Mouse (Mus musculus): ENCODE data around the gene Zfp467. TPM values are rescaled to one million over a fixed set of nuclear protein-coding genes. Genes with fewer than 3 reads are reported as not detected.

The Zfp467 gene
- polyA plus RNA-seq, 1 experiment from 2014 or later: 20.4 TPM

GRCm38 (mm10) chr6:48424074-48424473, 21.6 kb downstream of the Zfp467 start:
- no peaks in the 10 kb centered on the region for H3K9me3 ChIP-seq (replicated peaks)
- H3K27me3 ChIP-seq (replicated peaks): no peaks in the 10 kb centered on the region
- H3K9ac ChIP-seq: no peak overlapping the region
- H3K4me3 ChIP-seq: no peak overlapping the region
- H3K4me1 ChIP-seq (replicated peaks): peaks cover 8% of the 10 kb centered on the region; the same call in 1 of the 2 replicates
- H3K4me2 ChIP-seq: no peak overlapping the region
- H3K27ac ChIP-seq (ENCODE audit: poor library complexity, severe bottlenecking): no peak overlapping the region
- WGBS: 61% methylated on average over 5 of the region's 5 CpGs
- H3K36me3 ChIP-seq: no peaks in the 10 kb centered on the region
- no peak for ATAC-seq (ENCODE audit: insufficient number of reproducible peaks, low FRiP score)

- 75% methylated on average over 3 of the region's 3 CpGs for WGBS
- no peaks in the 10 kb centered on the region for H3K27me3 ChIP-seq (replicated peaks)
- no peak overlapping the region for H3K9ac ChIP-seq
These were observed 22.3 kb downstream of the Zfp467 start for GRCm38 (mm10) chr6:48423336-48423735.

GRCm38 (mm10) chr6:48420647-48421046, 25.0 kb downstream of the Zfp467 start:
- Histone ChIP-seq H3K36me3 (peaks cover 34% of the 10 kb centered on the region), H3K4me2 (no peak overlapping the region), H3K9me3 (replicated peaks) (no peaks in the 10 kb centered on the region), H3K27me3 (replicated peaks) (no peaks in the 10 kb centered on the region), H3K27ac (ENCODE audit: poor library complexity, severe bottlenecking) (no peak overlapping the region), H3K4me3 (no peak overlapping the region), H3K4me1 (replicated peaks) (peaks cover 8% of the 10 kb centered on the region; the same call in 1 of the 2 replicates), H3K9ac (no peak overlapping the region)
- ATAC-seq (ENCODE audit: insufficient number of reproducible peaks, low FRiP score): no peak
- WGBS: 12% methylated on average over 2 of the region's 2 CpGs

More at GRCm38 (mm10) chr6:48423336-48423735, 22.3 kb downstream of the Zfp467 start:
- Histone ChIP-seq H3K36me3 (peaks cover 7% of the 10 kb centered on the region), H3K27ac (ENCODE audit: poor library complexity, severe bottlenecking) (no peak overlapping the region), H3K9me3 (replicated peaks) (no peaks in the 10 kb centered on the region), H3K4me1 (replicated peaks) (peaks cover 8% of the 10 kb centered on the region; the same call in 1 of the 2 replicates), H3K4me3 (no peak overlapping the region), H3K4me2 (no peak overlapping the region)
- no peak for ATAC-seq (ENCODE audit: insufficient number of reproducible peaks, low FRiP score)

GRCm38 (mm10) chr6:48416486-48416885, 29.1 kb downstream of the Zfp467 start:
- peaks cover 16% of the 10 kb centered on the region for H3K4me1 ChIP-seq (replicated peaks)
- H3K9me3 ChIP-seq (replicated peaks): no peaks in the 10 kb centered on the region
- no peak overlapping the region for H3K9ac ChIP-seq
- peaks cover 76% of the 10 kb centered on the region for H3K36me3 ChIP-seq
- WGBS: 85% methylated on average over 2 of the region's 2 CpGs
- ATAC-seq (ENCODE audit: insufficient number of reproducible peaks, low FRiP score): no peak
- no peak overlapping the region for H3K4me3 ChIP-seq
- H3K27me3 ChIP-seq (replicated peaks): no peaks in the 10 kb centered on the region
- H3K27ac ChIP-seq (ENCODE audit: poor library complexity, severe bottlenecking): no peak overlapping the region
- no peak overlapping the region for H3K4me2 ChIP-seq

- 93% methylated on average over 7 of the region's 7 CpGs for WGBS
- Histone ChIP-seq H3K27me3 (replicated peaks) (no peaks in the 10 kb centered on the region), H3K36me3 (peaks cover 83% of the 10 kb centered on the region), H3K4me2 (no peak overlapping the region), H3K4me3 (no peak overlapping the region), H3K27ac (ENCODE audit: poor library complexity, severe bottlenecking) (no peak overlapping the region), H3K9me3 (replicated peaks) (no peaks in the 10 kb centered on the region), H3K9ac (no peak overlapping the region), H3K4me1 (replicated peaks) (peaks cover 16% of the 10 kb centered on the region)
- no peak for ATAC-seq (ENCODE audit: insufficient number of reproducible peaks, low FRiP score)
These were observed 30.0 kb downstream of the Zfp467 start for GRCm38 (mm10) chr6:48415636-48416035.

- WGBS: 71% methylated on average over 1 of the region's 1 CpGs
- ATAC-seq (ENCODE audit: insufficient number of reproducible peaks, low FRiP score): no peak
- no peaks in the 10 kb centered on the region for H3K27me3 ChIP-seq (replicated peaks)
These were observed 30.7 kb downstream of the Zfp467 start for GRCm38 (mm10) chr6:48414886-48415285.

GRCm38 (mm10) chr6:48413081-48413480, 32.5 kb downstream of the Zfp467 start:
- no peak overlapping the region for H3K27ac ChIP-seq (ENCODE audit: poor library complexity, severe bottlenecking)
- no peaks in the 10 kb centered on the region for H3K27me3 ChIP-seq (replicated peaks)
- WGBS: 77% methylated on average over 10 of the region's 10 CpGs
- peaks cover 19% of the 10 kb centered on the region for H3K4me1 ChIP-seq (replicated peaks)
- H3K4me2 ChIP-seq: no peak overlapping the region
- H3K9me3 ChIP-seq (replicated peaks): no peaks in the 10 kb centered on the region
- ATAC-seq (ENCODE audit: insufficient number of reproducible peaks, low FRiP score): no peak
- no peak overlapping the region for H3K4me3 ChIP-seq
- no peak overlapping the region for H3K9ac ChIP-seq
- peaks cover 99% of the 10 kb centered on the region for H3K36me3 ChIP-seq

More at GRCm38 (mm10) chr6:48414886-48415285, 30.7 kb downstream of the Zfp467 start:
- H3K9ac ChIP-seq: no peak overlapping the region
- peaks cover 12% of the 10 kb centered on the region for H3K4me1 ChIP-seq (replicated peaks)
- H3K27ac ChIP-seq (ENCODE audit: poor library complexity, severe bottlenecking): no peak overlapping the region
- no peak overlapping the region for H3K4me2 ChIP-seq
- no peak overlapping the region for H3K4me3 ChIP-seq
- peaks cover 91% of the 10 kb centered on the region for H3K36me3 ChIP-seq
- no peaks in the 10 kb centered on the region for H3K9me3 ChIP-seq (replicated peaks)

GRCm38 (mm10) chr6:48412662-48413061, 33.0 kb downstream of the Zfp467 start:
- peaks cover 19% of the 10 kb centered on the region for H3K4me1 ChIP-seq (replicated peaks)
- no peak overlapping the region for H3K4me2 ChIP-seq
- H3K36me3 ChIP-seq: peaks cover 99% of the 10 kb centered on the region
- H3K4me3 ChIP-seq: no peak overlapping the region
- WGBS: 80% methylated on average over 3 of the region's 3 CpGs
- no peak overlapping the region for H3K27ac ChIP-seq (ENCODE audit: poor library complexity, severe bottlenecking)
- H3K9ac ChIP-seq: no peak overlapping the region
- ATAC-seq (ENCODE audit: insufficient number of reproducible peaks, low FRiP score): no peak
- H3K9me3 ChIP-seq (replicated peaks): no peaks in the 10 kb centered on the region
- no peaks in the 10 kb centered on the region for H3K27me3 ChIP-seq (replicated peaks)

GRCm38 (mm10) chr6:48412147-48412546, 33.5 kb downstream of the Zfp467 start:
- ATAC-seq (ENCODE audit: insufficient number of reproducible peaks, low FRiP score): no peak
- Histone ChIP-seq H3K4me1 (replicated peaks) (peaks cover 19% of the 10 kb centered on the region), H3K4me2 (no peak overlapping the region), H3K27ac (ENCODE audit: poor library complexity, severe bottlenecking) (peak overlapping the region; percentile 72), H3K9me3 (replicated peaks) (no peaks in the 10 kb centered on the region), H3K27me3 (replicated peaks) (no peaks in the 10 kb centered on the region), H3K9ac (no peak overlapping the region), H3K36me3 (peaks cover 99% of the 10 kb centered on the region), H3K4me3 (no peak overlapping the region)
- 78% methylated on average over 4 of the region's 4 CpGs for WGBS

GRCm38 (mm10) chr6:48411193-48412092, 34.2 kb downstream of the Zfp467 start:
- peak; percentile 58 for ATAC-seq (ENCODE audit: insufficient number of reproducible peaks, low FRiP score)
- H3K9me3 ChIP-seq (replicated peaks): no peaks in the 10 kb centered on the region
- WGBS: 75% methylated on average over 6 of the region's 6 CpGs
- H3K9ac ChIP-seq: no peak overlapping the region
- H3K4me1 ChIP-seq (replicated peaks): peaks cover 19% of the 10 kb centered on the region
- H3K27me3 ChIP-seq (replicated peaks): no peaks in the 10 kb centered on the region
- peaks cover 99% of the 10 kb centered on the region for H3K36me3 ChIP-seq
- H3K27ac ChIP-seq (ENCODE audit: poor library complexity, severe bottlenecking): peak overlapping the region; percentile 72
- no peak overlapping the region for H3K4me3 ChIP-seq
- no peak overlapping the region for H3K4me2 ChIP-seq

GRCm38 (mm10) chr6:48410551-48410950, 35.1 kb downstream of the Zfp467 start:
- ATAC-seq (ENCODE audit: insufficient number of reproducible peaks, low FRiP score): no peak
- Histone ChIP-seq H3K4me2 (no peak overlapping the region), H3K4me3 (no peak overlapping the region), H3K4me1 (replicated peaks) (peaks cover 19% of the 10 kb centered on the region), H3K9ac (no peak overlapping the region), H3K27ac (ENCODE audit: poor library complexity, severe bottlenecking) (peak overlapping the region; percentile 72; the same call in 1 of the 2 replicates), H3K9me3 (replicated peaks) (no peaks in the 10 kb centered on the region), H3K27me3 (replicated peaks) (no peaks in the 10 kb centered on the region), H3K36me3 (peaks cover 99% of the 10 kb centered on the region)
- WGBS: 83% methylated on average over 3 of the region's 3 CpGs

Data from heart, embryonic 12.5 days (tissue).